Mouse (Mus musculus) T-helper 1 cell (primary cell): ENCODE results near the gene Ano2.

Experiments
- in situ Hi-C: fragments of 300-600 bp; cut with MboI, MseI; formaldehyde crosslinking; loops from one replicate; pipeline ENCODE4 v1.15.1; 2025; ENCODE audit warnings: high pct_unique_total_duplicates

Ano2 gene

DNA sequence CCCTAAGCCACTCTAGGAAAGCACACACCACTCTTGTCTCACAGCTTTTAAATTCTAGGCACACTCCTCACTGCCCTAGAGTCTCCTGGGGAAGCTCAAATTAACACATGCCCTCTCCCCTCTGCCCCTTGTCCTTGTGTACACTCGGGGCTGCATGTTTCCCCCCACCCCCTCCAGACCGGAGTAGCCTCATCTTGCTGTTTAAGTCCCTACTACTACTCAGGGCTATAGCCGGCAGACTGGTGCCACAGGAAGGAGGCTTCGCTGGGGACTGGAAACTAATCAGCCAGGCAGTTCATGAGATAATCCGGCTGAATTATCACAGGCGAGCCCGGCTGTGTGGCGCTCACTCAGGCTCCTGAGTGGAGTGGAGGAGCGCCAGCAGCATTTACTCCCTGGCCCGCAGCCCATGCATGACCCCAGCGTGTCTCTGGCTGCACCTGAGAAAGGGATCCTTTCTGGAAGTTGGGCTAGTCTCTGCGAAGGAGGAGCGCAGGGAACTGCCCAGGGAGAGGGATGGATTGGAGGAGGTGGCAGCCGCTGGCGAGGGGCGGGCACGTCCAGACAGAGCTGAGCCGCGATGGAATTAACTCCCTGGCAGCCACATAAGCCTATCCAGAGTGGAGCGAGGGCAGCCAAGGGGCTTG is at the start of gene Ano2:
Gene Ano2 (plus strand): TSS at position 363 of the 647 bp plus-strand sequence.
- in situ Hi-C loops, result no loop called here

GRCm38 (mm10) chr6:125640486-125640885 is 49.7 kb upstream of the Ano2 start:
- in situ Hi-C loops, result no loop called here

- in situ Hi-C loops, result no loop called here
Observed at GRCm38 (mm10) chr6:125641146-125641545, 49.1 kb upstream of the Ano2 start.

GRCm38 (mm10) chr6:125648964-125649363 is 41.3 kb upstream of the Ano2 start:
- in situ Hi-C loops, result no loop called here

- in situ Hi-C loops, result no loop called here
Observed at GRCm38 (mm10) chr6:125651335-125651734, 38.9 kb upstream of the Ano2 start.

DNA sequence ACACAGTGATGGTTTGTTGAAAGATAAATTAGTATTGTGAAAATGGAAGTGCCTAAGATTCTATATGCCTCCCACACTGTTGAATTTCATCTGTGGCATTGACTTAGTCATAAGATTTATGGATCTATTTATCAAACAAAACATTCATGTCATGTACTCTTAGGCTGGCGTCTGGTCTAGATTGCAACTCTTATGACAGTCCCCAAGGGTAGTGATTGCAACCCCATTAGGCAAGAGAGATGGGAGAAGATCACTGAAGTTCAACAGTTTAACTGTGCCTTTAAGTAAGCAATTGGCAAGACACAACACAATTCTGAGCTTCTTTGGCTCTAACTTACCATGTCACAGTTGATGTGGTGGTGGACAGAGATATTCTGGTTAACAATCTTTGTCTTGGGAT is 36.8 kb upstream of the Ano2 start:
- in situ Hi-C loops, result no loop called here

GRCm38 (mm10) chr6:125656921-125657320 is 33.3 kb upstream of the Ano2 start:
- in situ Hi-C loops, result no loop called here

- in situ Hi-C loops, result no loop called here
Observed at GRCm38 (mm10) chr6:125657966-125658365, 32.3 kb upstream of the Ano2 start.

DNA sequence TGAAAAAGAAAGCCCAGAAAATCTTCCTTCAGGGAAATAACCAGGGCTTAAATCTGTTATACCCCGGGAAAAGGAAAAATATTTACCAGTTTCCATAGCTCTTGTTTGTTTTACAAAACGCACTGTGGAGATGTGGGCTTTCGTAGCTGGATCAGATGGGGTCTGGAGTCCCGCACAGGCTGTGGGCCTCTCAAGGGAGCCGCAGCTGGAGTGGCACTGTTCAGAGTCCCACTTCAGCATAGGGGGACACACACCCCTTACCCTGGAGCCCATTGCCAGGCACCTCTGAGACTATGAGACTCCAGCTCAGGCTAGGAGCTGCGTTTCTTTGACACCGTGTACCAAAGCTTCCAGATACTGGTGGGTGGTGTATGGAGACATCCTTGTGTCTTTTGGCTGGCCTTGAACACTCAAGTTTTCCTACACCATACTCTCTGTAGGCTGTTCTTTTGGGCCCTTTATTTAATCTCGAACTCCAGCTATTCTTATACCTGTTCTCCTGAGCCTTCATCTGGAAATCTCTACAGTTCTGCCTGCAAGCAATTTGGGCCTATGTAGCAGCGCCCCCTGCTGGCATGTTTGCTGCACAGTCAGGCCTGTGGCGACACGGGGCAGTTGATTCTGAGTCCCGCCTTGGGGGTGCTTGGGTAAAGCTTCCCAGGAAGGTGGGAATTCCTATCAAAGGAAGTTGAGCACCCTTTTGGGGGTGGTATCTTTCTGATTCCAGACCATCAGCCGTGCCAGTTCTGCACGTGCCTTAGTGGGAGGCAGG is 28.9 kb upstream of the Ano2 start:
- in situ Hi-C loops, result no loop called here

- in situ Hi-C loops, result no loop called here
Observed at GRCm38 (mm10) chr6:125663906-125664305, 26.3 kb upstream of the Ano2 start.

- in situ Hi-C loops, result no loop called here
Observed at GRCm38 (mm10) chr6:125671835-125672234, 18.4 kb upstream of the Ano2 start.

- in situ Hi-C loops, result no loop called here
Observed at GRCm38 (mm10) chr6:125678492-125678891, 11.7 kb upstream of the Ano2 start.

- in situ Hi-C loops, result no loop called here
Observed at GRCm38 (mm10) chr6:125680613-125681012, 9.6 kb upstream of the Ano2 start.

DNA sequence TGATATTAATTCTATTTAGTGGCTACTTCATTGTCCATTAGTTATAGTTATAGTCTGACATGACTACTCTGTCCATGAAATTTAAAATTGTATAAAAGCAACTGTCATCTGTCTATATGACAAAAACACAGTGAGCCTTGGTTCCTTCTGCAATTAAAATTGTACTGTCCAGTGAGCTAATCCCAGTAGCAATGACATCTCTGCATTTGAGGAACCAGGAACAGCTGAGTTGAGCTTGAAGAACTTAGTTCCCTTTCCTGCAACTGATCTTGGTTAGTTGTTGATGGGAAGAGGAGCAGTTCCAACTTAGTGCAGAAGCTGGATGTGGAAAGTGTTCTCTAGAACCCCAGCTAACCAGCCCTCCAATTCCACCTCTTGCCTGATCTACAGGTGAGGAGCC is 4.8 kb upstream of the Ano2 start:
- in situ Hi-C loops, result no loop called here

- in situ Hi-C loops, result no loop called here
Observed at GRCm38 (mm10) chr6:125687986-125688385, 2.2 kb upstream of the Ano2 start.

- in situ Hi-C loops, result no loop called here
Observed at GRCm38 (mm10) chr6:125701146-125701545, 10.9 kb downstream of the Ano2 start.

DNA sequence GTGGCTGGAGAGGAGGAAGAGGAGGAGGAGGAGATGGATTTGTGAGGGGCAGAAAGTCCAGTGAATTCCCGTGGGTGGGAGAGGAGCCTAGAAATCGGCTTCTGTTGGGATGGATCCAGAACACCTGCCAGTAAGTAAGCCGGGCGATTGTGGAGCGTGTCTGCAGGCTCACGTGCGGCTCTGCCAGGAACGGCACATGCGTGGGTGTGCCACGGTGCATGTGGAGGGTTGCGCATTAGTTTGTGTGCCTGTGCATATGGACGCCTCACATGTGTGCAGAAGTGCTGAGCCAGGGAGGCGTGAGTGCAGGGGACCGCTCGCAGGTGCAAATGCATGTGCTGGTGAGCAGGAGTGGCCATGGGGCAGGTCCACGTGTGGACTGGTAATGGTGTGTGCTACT is 21.0 kb downstream of the Ano2 start:
- in situ Hi-C loops, result no loop called here

GRCm38 (mm10) chr6:125726408-125726807 is 36.2 kb downstream of the Ano2 start:
- in situ Hi-C loops, result no loop called here

DNA sequence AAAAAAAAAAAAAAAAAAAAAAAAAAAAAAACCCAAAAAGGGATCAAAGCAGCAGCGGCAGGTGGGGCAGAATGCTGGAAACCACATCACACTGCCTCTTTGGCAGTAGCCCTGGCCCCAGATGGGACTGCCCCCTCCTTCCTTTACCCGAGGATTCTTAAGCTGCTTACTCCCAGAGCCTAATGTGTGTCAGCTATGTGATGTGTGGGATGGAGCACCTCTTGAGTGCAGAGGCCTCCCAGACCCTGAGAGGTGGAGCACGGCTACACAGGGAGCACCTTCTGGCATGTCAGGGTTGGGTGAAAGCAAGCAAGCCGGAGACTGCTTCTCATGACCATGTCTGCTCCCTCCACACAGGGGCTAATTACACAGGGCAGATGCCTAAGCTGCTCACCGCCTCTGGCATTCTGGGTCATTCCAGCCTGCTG is 37.3 kb downstream of the Ano2 start:
- in situ Hi-C loops, result no loop called here

- in situ Hi-C loops, result no loop called here
Observed at GRCm38 (mm10) chr6:125729471-125729870, 39.3 kb downstream of the Ano2 start.

DNA sequence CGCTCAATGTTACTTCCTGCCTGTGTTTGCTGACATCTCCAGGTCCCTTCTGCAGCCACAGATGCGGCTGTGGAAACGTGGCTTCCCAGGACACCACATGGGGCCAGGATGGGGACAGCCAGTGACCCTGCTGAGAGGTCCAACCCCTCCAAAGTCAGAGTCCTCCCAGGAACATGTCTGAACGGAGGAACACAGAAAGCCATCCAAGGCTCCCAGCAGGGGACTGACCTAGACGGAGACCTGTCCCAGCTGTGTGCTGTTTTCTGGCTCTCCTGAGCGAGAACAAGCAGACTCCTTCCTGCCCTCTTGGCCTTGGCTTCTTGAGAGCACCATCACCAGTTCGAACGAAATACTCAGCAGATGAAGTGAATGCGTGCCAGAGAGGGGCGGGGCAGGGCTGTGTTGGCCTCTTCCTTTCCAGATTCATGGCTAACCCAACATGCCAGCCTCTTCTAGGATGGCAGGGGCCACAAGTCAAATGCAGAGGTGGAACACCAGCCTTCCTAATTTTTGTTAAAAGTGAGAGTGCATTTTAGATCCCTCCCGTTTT is 39.8 kb downstream of the Ano2 start:
- in situ Hi-C loops, result no loop called here

DNA sequence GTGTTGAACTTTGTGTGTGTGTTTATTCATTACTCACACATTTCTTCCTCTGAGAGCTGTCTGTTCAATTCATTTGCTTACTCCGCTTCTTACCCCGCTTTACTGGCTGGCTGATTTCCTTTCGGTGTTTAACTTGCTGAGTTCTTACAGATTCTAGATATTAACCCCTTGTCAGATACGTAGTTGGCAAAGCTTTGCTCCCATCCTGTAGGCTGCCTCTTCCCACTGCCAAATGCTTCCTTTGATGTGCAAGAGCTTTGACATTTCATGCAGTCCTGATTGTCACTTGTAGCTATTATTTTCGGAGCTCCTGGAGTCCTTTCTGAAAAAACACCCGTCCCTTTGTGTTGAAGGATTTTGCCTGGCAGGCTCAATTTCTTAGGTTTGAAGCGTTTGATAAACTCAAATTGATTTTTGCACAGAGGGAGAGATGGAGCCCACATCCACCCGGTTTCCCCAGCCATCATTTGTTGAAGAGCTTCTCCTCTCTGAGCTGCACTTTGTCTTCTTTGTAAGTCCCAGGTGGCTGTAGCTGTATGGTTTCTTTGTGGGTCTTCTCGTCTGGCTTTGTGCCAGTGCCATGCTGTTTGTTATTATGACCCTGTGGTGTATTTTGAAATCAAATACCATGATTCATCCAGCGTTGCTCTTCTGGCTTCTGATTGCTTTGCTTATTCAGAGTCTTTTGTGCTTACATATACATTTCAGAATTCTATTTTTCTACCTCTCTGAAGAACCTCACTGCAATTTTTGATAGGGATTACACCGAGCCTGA is 47.5 kb downstream of the Ano2 start:
- in situ Hi-C loops, result no loop called here
